Mouse (Mus musculus): ENCODE measurements at regions not wholly inside any gene's neighbourhood (a gene's known extent, or its start where the extent isn't known, plus 50 kb on each side); places are given as distances from the start of the nearest gene placed in this dataset.

GRCm38 (mm10) chr13:35171562-35172254, 144.8 kb upstream of the Eci2 start:
- Histone ChIP-seq H3K4me3 (no peak overlapping the region), H3K36me3 (no peaks in the 10 kb centered on the region), H3K9ac (no peak overlapping the region), H3K27me3 (replicated peaks) (no peaks in the 10 kb centered on the region), H3K27ac (no peak overlapping the region), H3K4me1 (no peaks in the 10 kb centered on the region), H3K4me2 (replicated peaks) (no peak overlapping the region), H3K9me3 (no peaks in the 10 kb centered on the region)
- no peak for ATAC-seq (ENCODE audit: low FRiP score, low read depth)
- WGBS: 85% methylated on average over 11 of the region's 11 CpGs

GRCm38 (mm10) chr13:35173522-35173921, 146.6 kb upstream of the Eci2 start:
- Histone ChIP-seq H3K9me3 (no peaks in the 10 kb centered on the region), H3K4me1 (no peaks in the 10 kb centered on the region), H3K27ac (no peak overlapping the region), H3K4me3 (no peak overlapping the region), H3K36me3 (no peaks in the 10 kb centered on the region), H3K27me3 (replicated peaks) (no peaks in the 10 kb centered on the region), H3K4me2 (replicated peaks) (no peak overlapping the region), H3K9ac (no peak overlapping the region)
- ATAC-seq (ENCODE audit: low FRiP score, low read depth): no peak
- WGBS: 18% methylated on average over 2 of the region's 2 CpGs

- Histone ChIP-seq H3K4me1 (no peaks in the 10 kb centered on the region), H3K4me3 (no peak overlapping the region), H3K27me3 (replicated peaks) (no peaks in the 10 kb centered on the region), H3K36me3 (no peaks in the 10 kb centered on the region), H3K27ac (no peak overlapping the region), H3K9me3 (no peaks in the 10 kb centered on the region), H3K4me2 (replicated peaks) (no peak overlapping the region), H3K9ac (no peak overlapping the region)
- WGBS: 88% methylated on average over 1 of the region's 1 CpGs
- no peak for ATAC-seq (ENCODE audit: low FRiP score, low read depth)
Measured at GRCm38 (mm10) chr13:35175587-35175986, 148.7 kb upstream of the Eci2 start.

GRCm38 (mm10) chr13:35177305-35177704, 150.4 kb upstream of the Eci2 start:
- ATAC-seq (ENCODE audit: low FRiP score, low read depth): no peak
- H3K4me3 ChIP-seq: no peak overlapping the region
- H3K36me3 ChIP-seq: no peaks in the 10 kb centered on the region
- 58% methylated on average over 2 of the region's 2 CpGs for WGBS
- H3K9me3 ChIP-seq: no peaks in the 10 kb centered on the region
- no peak overlapping the region for H3K27ac ChIP-seq
- no peak overlapping the region for H3K4me2 ChIP-seq (replicated peaks)
- no peaks in the 10 kb centered on the region for H3K4me1 ChIP-seq
- no peaks in the 10 kb centered on the region for H3K27me3 ChIP-seq (replicated peaks)
- H3K9ac ChIP-seq: no peak overlapping the region

- H3K27ac ChIP-seq: no peak overlapping the region
- 55% methylated on average over 16 of the region's 16 CpGs for WGBS
Measured at GRCm38 (mm10) chr13:35189028-35189711, 162.3 kb upstream of the Eci2 start.

GRCm38 (mm10) chr13:35202069-35202468, 175.2 kb upstream of the Eci2 start:
- no peak overlapping the region for H3K4me3 ChIP-seq
- H3K9me3 ChIP-seq: no peaks in the 10 kb centered on the region
- no peak overlapping the region for H3K9ac ChIP-seq
- H3K27ac ChIP-seq: no peak overlapping the region
- no peaks in the 10 kb centered on the region for H3K36me3 ChIP-seq
- 88% methylated on average over 1 of the region's 1 CpGs for WGBS
- H3K27me3 ChIP-seq (replicated peaks): no peaks in the 10 kb centered on the region
- no peaks in the 10 kb centered on the region for H3K4me1 ChIP-seq
- H3K4me2 ChIP-seq (replicated peaks): no peak overlapping the region
- no peak for ATAC-seq (ENCODE audit: low FRiP score, low read depth)

More at GRCm38 (mm10) chr13:35189028-35189711, 162.3 kb upstream of the Eci2 start:
- Histone ChIP-seq H3K4me2 (replicated peaks) (peak overlapping the region; percentile 24; the same call in 1 of the 2 replicates), H3K9me3 (no peaks in the 10 kb centered on the region), H3K4me1 (peaks cover 6% of the 10 kb centered on the region), H3K36me3 (no peaks in the 10 kb centered on the region), H3K4me3 (no peak overlapping the region), H3K27me3 (replicated peaks) (no peaks in the 10 kb centered on the region), H3K9ac (peak overlapping the region; percentile 13; the same call in 1 of the 2 replicates)
- ATAC-seq (ENCODE audit: low FRiP score, low read depth): peak; percentile 65

GRCm38 (mm10) chr13:35208319-35208718, 181.4 kb upstream of the Eci2 start:
- H3K4me2 ChIP-seq (replicated peaks): no peak overlapping the region
- no peak overlapping the region for H3K9ac ChIP-seq
- no peak overlapping the region for H3K27ac ChIP-seq
- H3K36me3 ChIP-seq: no peaks in the 10 kb centered on the region
- no peak for ATAC-seq (ENCODE audit: low FRiP score, low read depth)
- no peak overlapping the region for H3K4me3 ChIP-seq
- H3K9me3 ChIP-seq: no peaks in the 10 kb centered on the region
- WGBS: 88% methylated on average over 3 of the region's 3 CpGs
- no peaks in the 10 kb centered on the region for H3K27me3 ChIP-seq (replicated peaks)
- no peaks in the 10 kb centered on the region for H3K4me1 ChIP-seq

GRCm38 (mm10) chr13:35209551-35209950, 182.7 kb upstream of the Eci2 start:
- no peak for ATAC-seq (ENCODE audit: low FRiP score, low read depth)
- WGBS: 61% methylated on average over 4 of the region's 4 CpGs
- Histone ChIP-seq H3K9me3 (no peaks in the 10 kb centered on the region), H3K4me2 (replicated peaks) (no peak overlapping the region), H3K4me3 (no peak overlapping the region), H3K36me3 (no peaks in the 10 kb centered on the region), H3K4me1 (no peaks in the 10 kb centered on the region), H3K27me3 (replicated peaks) (no peaks in the 10 kb centered on the region), H3K27ac (no peak overlapping the region), H3K9ac (no peak overlapping the region)

GRCm38 (mm10) chr13:35211834-35212233, 184.9 kb upstream of the Eci2 start:
- 93% methylated on average over 9 of the region's 9 CpGs for WGBS

GRCm38 (mm10) chr13:35212276-35212675, 185.4 kb upstream of the Eci2 start:
- H3K4me1 ChIP-seq: no peaks in the 10 kb centered on the region
- H3K27me3 ChIP-seq (replicated peaks): no peaks in the 10 kb centered on the region
- H3K4me3 ChIP-seq: no peak overlapping the region
- H3K9me3 ChIP-seq: no peaks in the 10 kb centered on the region
- no peak for ATAC-seq (ENCODE audit: low FRiP score, low read depth)
- WGBS: 84% methylated on average over 4 of the region's 4 CpGs
- H3K27ac ChIP-seq: no peak overlapping the region
- no peaks in the 10 kb centered on the region for H3K36me3 ChIP-seq
- H3K9ac ChIP-seq: no peak overlapping the region
- H3K4me2 ChIP-seq (replicated peaks): no peak overlapping the region

More at GRCm38 (mm10) chr13:35211834-35212233, 184.9 kb upstream of the Eci2 start:
- no peak overlapping the region for H3K9ac ChIP-seq
- no peak overlapping the region for H3K27ac ChIP-seq
- H3K4me3 ChIP-seq: no peak overlapping the region
- no peaks in the 10 kb centered on the region for H3K36me3 ChIP-seq
- H3K4me2 ChIP-seq (replicated peaks): no peak overlapping the region
- H3K27me3 ChIP-seq (replicated peaks): no peaks in the 10 kb centered on the region
- H3K9me3 ChIP-seq: no peaks in the 10 kb centered on the region
- no peaks in the 10 kb centered on the region for H3K4me1 ChIP-seq
- no peak for ATAC-seq (ENCODE audit: low FRiP score, low read depth)

- no peak for ATAC-seq (ENCODE audit: low FRiP score, low read depth)
- no peaks in the 10 kb centered on the region for H3K9me3 ChIP-seq
- no peaks in the 10 kb centered on the region for H3K36me3 ChIP-seq
- H3K4me3 ChIP-seq: no peak overlapping the region
- WGBS: 91% methylated on average over 4 of the region's 4 CpGs
- no peak overlapping the region for H3K27ac ChIP-seq
- H3K4me1 ChIP-seq: no peaks in the 10 kb centered on the region
- H3K4me2 ChIP-seq (replicated peaks): no peak overlapping the region
- no peaks in the 10 kb centered on the region for H3K27me3 ChIP-seq (replicated peaks)
- no peak overlapping the region for H3K9ac ChIP-seq
Measured at GRCm38 (mm10) chr13:35214219-35214618, 187.3 kb upstream of the Eci2 start.

GRCm38 (mm10) chr13:35226142-35226829, 199.4 kb upstream of the Eci2 start:
- 82% methylated on average over 7 of the region's 7 CpGs for WGBS
- Histone ChIP-seq H3K9me3 (no peaks in the 10 kb centered on the region), H3K4me3 (no peak overlapping the region), H3K27me3 (replicated peaks) (no peaks in the 10 kb centered on the region), H3K4me2 (replicated peaks) (no peak overlapping the region), H3K9ac (no peak overlapping the region), H3K27ac (no peak overlapping the region), H3K4me1 (no peaks in the 10 kb centered on the region), H3K36me3 (no peaks in the 10 kb centered on the region)
- ATAC-seq (ENCODE audit: low FRiP score, low read depth): no peak
